Mouse (Mus musculus): ENCODE results near the gene Gm45902. TPM values are rescaled to one million over a fixed set of nuclear protein-coding genes. Genes with fewer than 3 reads are reported as not detected.

The Gm45902 gene
- polyA plus RNA-seq (2015; fragmentation: Nextera tagmentation; extraction: Ambion mirVana), result 0.97 and 1.1 TPM in 2 replicates

DNA sequence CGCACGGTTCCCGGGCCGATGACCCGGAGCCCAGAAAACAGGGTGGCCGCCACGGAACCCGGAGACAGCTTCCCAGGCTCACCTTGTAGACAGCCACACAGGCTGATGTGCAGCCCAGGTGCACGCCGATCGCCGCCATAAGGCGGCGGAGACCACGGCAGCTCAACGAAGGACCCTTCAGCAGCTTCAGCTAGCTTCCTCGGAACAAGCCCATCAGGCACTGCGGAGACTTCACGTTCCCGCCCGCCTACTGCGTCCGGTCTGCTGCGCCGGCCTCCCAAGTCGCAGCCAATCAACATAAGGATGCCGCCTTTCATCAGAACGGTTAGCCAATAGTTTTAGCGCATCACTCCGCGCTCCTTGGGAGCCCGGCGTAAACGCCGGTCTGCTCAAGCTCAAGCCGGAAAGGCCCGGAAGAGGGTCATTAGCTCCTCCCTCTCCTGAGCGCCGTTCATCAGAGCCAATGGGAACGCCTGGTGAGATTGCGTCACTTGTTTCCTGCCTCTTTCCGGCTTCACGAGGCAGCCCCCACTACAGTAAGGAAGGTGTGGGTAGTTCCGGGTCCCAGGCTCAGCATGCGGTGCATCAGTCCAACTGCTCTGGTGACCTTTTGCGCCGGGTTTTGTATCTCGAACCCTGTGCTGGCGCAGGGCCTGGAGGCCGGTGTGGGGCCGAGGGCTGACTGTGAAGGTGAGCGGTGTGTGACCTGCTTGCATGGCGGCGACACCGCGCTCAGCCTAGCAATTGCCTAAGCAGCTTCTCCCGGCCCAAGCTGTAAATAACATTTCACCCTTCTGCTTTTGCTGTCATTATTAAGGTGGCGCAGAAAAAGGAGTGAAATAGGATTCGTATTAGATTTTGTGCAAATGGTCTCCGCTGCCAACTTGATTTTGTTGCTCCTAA is at the start of gene Gm45902, which contains the start of the genes Hspa14 and Cdnf:
TSS of gene Gm45902 (minus strand) at position 239 of the 903 bp plus-strand sequence.
TSS of gene Hspa14 (minus strand) at position 263 of the 903 bp plus-strand sequence.
TSS of gene Cdnf (plus strand) at position 479 of the 903 bp plus-strand sequence.
- under 1% methylated on average over 60 of the region's 60 CpGs for WGBS
- H3K9me3 ChIP-seq (ENCODE audit: control insufficient read depth, low read length), result no peaks in the 10 kb centered on the region
- peak; percentile 33; the same call in 1 of the 2 replicates for TF ChIP-seq CTCF (IDR thresholded peaks at IDR 0.05; ENCODE audit: low read depth)
- TF ChIP-seq EP300 (optimal IDR thresholded peaks at IDR 0.05), result no peak

DNA sequence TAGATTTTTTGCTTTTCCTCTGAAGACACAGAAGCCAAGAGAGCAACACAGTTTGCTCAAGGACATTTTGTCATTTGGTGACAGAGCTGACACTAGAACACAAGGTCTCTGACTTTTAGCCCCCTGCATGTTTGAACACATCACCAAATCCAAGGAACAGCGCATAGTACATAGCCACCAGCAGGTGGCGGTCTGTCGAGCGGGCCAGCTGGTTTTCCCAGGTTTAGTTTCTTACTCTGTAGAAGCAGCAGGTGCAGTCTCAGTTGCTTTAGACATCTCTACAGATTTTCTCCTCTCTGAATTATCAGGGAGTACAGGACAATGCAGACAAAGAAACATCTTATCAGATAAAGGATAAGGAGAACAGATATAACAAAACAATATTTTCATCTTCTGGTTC is 34.0 kb upstream of the Gm45902 start:
- H3K9ac ChIP-seq (ENCODE audit: low read length), result no peak overlapping the region
- ATAC-seq (ENCODE audit: low FRiP score, low TSS enrichment) (peak; percentile 51; the same call in 1 of the 2 replicates), DNase-seq (ENCODE audit: low spot score) (peak; percentile 59)
- no peaks in the 10 kb centered on the region for H3K4me1 ChIP-seq (replicated peaks; ENCODE audit: control insufficient read depth, insufficient read depth)
- H3K9me3 ChIP-seq (ENCODE audit: control insufficient read depth, low read length), result no peaks in the 10 kb centered on the region
- H3K27ac ChIP-seq (replicated peaks), result no peak overlapping the region
- 1% methylated on average over 4 of the region's 4 CpGs for WGBS
- H3K27me3 ChIP-seq (ENCODE audit: control insufficient read depth, insufficient read depth, low read length), result no peaks in the 10 kb centered on the region
- TF ChIP-seq EP300 (optimal IDR thresholded peaks at IDR 0.05) (no peak), CTCF (IDR thresholded peaks at IDR 0.05; ENCODE audit: low read depth) (peak; percentile 92)
- no peaks in the 10 kb centered on the region for H3K36me3 ChIP-seq (ENCODE audit: control insufficient read depth, insufficient read depth, low read length)
- no peak overlapping the region for H3K4me3 ChIP-seq (ENCODE audit: low read depth, low read length)
- no peak overlapping the region for H3K4me2 ChIP-seq (replicated peaks; ENCODE audit: low read depth)

More for the DNA sequence above, at the start of gene Gm45902, which contains the start of the genes Hspa14 and Cdnf:
- H3K4me1 ChIP-seq (replicated peaks; ENCODE audit: control insufficient read depth, insufficient read depth), result no peaks in the 10 kb centered on the region
- DNase-seq (ENCODE audit: low spot score), result peak; percentile 96
- H3K9ac ChIP-seq (ENCODE audit: low read length), result peak within 1 kb of the TSS; percentile 77
- ATAC-seq (ENCODE audit: low FRiP score, low TSS enrichment), result peak; percentile 100
- no peaks in the 10 kb centered on the region for H3K27me3 ChIP-seq (ENCODE audit: control insufficient read depth, insufficient read depth, low read length)
- peak within 1 kb of the TSS; percentile 77 for H3K4me2 ChIP-seq (replicated peaks; ENCODE audit: low read depth)
- peak within 1 kb of the TSS; percentile 71 for H3K4me3 ChIP-seq (ENCODE audit: low read depth, low read length)
- peak within 1 kb of the TSS; percentile 85 for H3K27ac ChIP-seq (replicated peaks)
- H3K36me3 ChIP-seq (ENCODE audit: control insufficient read depth, insufficient read depth, low read length), result no peaks in the 10 kb centered on the region; the same call in 1 of the 2 replicates

DNA sequence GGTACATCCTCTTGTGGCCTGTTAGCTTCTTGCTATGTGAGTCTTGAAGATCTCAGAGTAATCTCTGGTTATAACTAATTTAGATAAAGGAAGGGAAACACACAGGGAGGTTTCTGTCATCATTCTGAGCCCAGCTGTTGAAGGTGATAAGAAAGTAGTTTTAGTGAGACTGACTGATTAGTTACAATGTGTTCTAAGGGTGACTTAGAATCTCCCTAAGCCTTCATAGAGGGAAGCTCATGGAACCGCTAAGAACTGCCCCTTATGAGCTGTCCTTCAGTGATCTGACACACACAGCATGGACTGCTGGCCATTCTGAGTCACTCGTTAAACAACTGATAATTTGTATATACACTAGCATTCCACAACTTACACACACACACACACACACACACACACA is 33.5 kb upstream of the Gm45902 start:
- TF ChIP-seq EP300 (optimal IDR thresholded peaks at IDR 0.05) (no peak), CTCF (IDR thresholded peaks at IDR 0.05; ENCODE audit: low read depth) (no peak)
- WGBS, result 39% methylated on average over 2 of the region's 2 CpGs
- no peaks in the 10 kb centered on the region for H3K27me3 ChIP-seq (ENCODE audit: control insufficient read depth, insufficient read depth, low read length)
- H3K4me2 ChIP-seq (replicated peaks; ENCODE audit: low read depth), result no peak overlapping the region
- H3K4me3 ChIP-seq (ENCODE audit: low read depth, low read length), result no peak overlapping the region
- no peaks in the 10 kb centered on the region for H3K4me1 ChIP-seq (replicated peaks; ENCODE audit: control insufficient read depth, insufficient read depth)
- no peak overlapping the region for H3K27ac ChIP-seq (replicated peaks)
- H3K9me3 ChIP-seq (ENCODE audit: control insufficient read depth, low read length), result no peaks in the 10 kb centered on the region
- H3K9ac ChIP-seq (ENCODE audit: low read length), result no peak overlapping the region
- DNase-seq (ENCODE audit: low spot score) (no peak), ATAC-seq (ENCODE audit: low FRiP score, low TSS enrichment) (peak; percentile 71)
- no peaks in the 10 kb centered on the region for H3K36me3 ChIP-seq (ENCODE audit: control insufficient read depth, insufficient read depth, low read length)

DNA sequence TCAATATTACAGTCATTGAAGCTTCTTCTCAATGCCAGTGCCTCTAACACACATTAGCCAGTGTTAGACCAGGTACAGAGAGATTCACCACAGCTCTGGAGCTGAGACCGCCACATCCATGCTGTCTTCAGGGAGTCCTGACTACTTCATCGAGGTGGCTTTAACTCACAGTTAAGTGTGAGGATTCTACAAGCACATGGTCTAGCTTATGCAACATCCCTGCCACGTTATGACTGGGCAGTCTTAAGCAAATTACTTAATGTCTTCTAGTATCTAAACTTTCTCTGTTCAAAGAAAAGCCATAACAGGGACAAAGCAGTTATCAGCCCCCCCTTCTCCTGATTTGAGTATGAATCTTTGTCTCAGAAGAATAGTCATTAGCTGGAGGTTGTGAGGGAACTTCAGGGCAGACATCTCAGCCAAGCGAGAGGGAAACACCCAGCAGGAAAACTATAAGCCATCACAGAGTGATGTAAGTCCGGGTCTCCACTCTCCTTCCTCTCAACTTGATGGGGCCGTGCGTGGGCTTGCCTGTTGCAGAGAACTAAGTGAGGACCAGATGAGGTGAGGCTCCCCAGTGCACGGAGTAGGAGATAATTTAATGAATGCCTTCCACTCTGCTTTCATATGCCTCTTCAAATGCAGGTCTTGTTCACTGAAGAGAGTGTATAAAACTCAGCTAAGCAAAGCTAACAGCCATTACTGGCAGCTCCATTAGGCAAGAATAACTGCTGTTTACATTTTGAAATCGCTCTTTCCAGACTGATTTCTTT is 28.9 kb upstream of the Gm45902 start:
- H3K27me3 ChIP-seq (ENCODE audit: control insufficient read depth, insufficient read depth, low read length), result no peaks in the 10 kb centered on the region
- no peak overlapping the region for H3K4me2 ChIP-seq (replicated peaks; ENCODE audit: low read depth)
- no peak overlapping the region for H3K9ac ChIP-seq (ENCODE audit: low read length)
- 34% methylated on average over 9 of the region's 9 CpGs for WGBS
- no peak overlapping the region for H3K27ac ChIP-seq (replicated peaks)
- TF ChIP-seq CTCF (IDR thresholded peaks at IDR 0.05; ENCODE audit: low read depth) (no peak), EP300 (optimal IDR thresholded peaks at IDR 0.05) (no peak)
- no peaks in the 10 kb centered on the region for H3K9me3 ChIP-seq (ENCODE audit: control insufficient read depth, low read length)
- H3K4me3 ChIP-seq (ENCODE audit: low read depth, low read length), result no peak overlapping the region
- ATAC-seq (ENCODE audit: low FRiP score, low TSS enrichment) (no peak), DNase-seq (ENCODE audit: low spot score) (no peak)
- no peaks in the 10 kb centered on the region for H3K4me1 ChIP-seq (replicated peaks; ENCODE audit: control insufficient read depth, insufficient read depth)
- no peaks in the 10 kb centered on the region for H3K36me3 ChIP-seq (ENCODE audit: control insufficient read depth, insufficient read depth, low read length)

DNA sequence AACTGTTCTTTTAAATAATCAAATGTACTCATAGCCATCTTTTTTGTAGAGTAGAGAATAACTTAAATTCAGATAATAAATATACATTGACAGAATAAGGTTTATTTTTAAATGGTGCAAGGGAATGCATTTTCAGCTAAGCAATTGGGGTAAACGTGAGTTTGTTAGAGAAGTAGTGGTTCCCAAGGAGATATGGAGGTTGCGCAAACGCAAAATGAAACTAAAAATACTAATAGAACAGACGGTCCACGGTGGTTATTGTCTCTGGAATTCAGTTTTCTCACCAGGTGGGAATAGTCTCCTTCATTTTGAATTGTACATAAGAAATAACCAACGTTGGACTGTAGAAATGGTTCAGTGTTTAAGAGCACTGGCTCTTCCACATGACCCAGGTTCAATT is 13.7 kb upstream of the Gm45902 start:
- Histone ChIP-seq H3K27me3 (ENCODE audit: control insufficient read depth, insufficient read depth, low read length) (no peaks in the 10 kb centered on the region), H3K4me3 (ENCODE audit: low read depth, low read length) (no peak overlapping the region), H3K9me3 (ENCODE audit: control insufficient read depth, low read length) (no peaks in the 10 kb centered on the region), H3K9ac (ENCODE audit: low read length) (no peak overlapping the region), H3K27ac (replicated peaks) (no peak overlapping the region), H3K4me2 (replicated peaks; ENCODE audit: low read depth) (no peak overlapping the region), H3K4me1 (replicated peaks; ENCODE audit: control insufficient read depth, insufficient read depth) (no peaks in the 10 kb centered on the region), H3K36me3 (ENCODE audit: control insufficient read depth, insufficient read depth, low read length) (no peaks in the 10 kb centered on the region)
- WGBS, result 75% methylated on average over 6 of the region's 6 CpGs
- no peak for DNase-seq (ENCODE audit: low spot score)
- no peak for TF ChIP-seq CTCF (IDR thresholded peaks at IDR 0.05; ENCODE audit: low read depth)
- no peak for TF ChIP-seq EP300 (optimal IDR thresholded peaks at IDR 0.05)
- ATAC-seq (ENCODE audit: low FRiP score, low TSS enrichment), result no peak
